In genomic region chr11:95631301-95631700, GRCm38 (mm10) we compare ENCODE assay signal across 16 mouse cellular contexts. TPM values are rescaled to one million over a fixed set of nuclear protein-coding genes. Genes with fewer than 3 reads are reported as not detected.
DNase-seq lines count a peak whose midpoint lies in the region; ATAC-seq and TF ChIP-seq lines count a peak whose summit lies in the region.
"Had no signal": no experiment of that assay in that cellular context is flagged by ENCODE, and none has a peak within 500 bp of the region (broad histone marks: within the 10 kb centered on the region; RNA-seq: fewer than 3 reads in every experiment).

No protein-coding gene starts in this region.

- peak overlapping the region; percentile 51; the same call in 1 of the 2 replicates for H3K27ac ChIP-seq in kidney, embryonic 14.5 days (ENCODE audit: low read depth, low read length)
- H3K27ac ChIP-seq in midbrain, embryonic 10.5 days (replicated peaks), result peak overlapping the region; percentile 0; the same call in 1 of the 2 replicates
- H3K27ac ChIP-seq in midbrain, postnatal 0 days (ENCODE audit: low read depth, low read length), result no peak overlapping the region
- peak overlapping the region; percentile 79 for H3K27ac ChIP-seq in limb, embryonic 11.5 days (replicated peaks; ENCODE audit: low read depth, low read length)
- H3K27ac ChIP-seq: layer of hippocampus, adult 2 months; midbrain, embryonic 12.5 days had no signal

- no peak overlapping the region for H3K9ac ChIP-seq in kidney, embryonic 14.5 days (ENCODE audit: low read depth, low read length)
- no peak overlapping the region for H3K9ac ChIP-seq in midbrain, postnatal 0 days (replicated peaks; ENCODE audit: low read length, poor library complexity, severe bottlenecking)
- 0 out of 2 replicates have a peak overlapping the region, but pooled peaks have one; percentile 28 for H3K9ac ChIP-seq in limb, embryonic 11.5 days (ENCODE audit: low read length)
- H3K9ac ChIP-seq: midbrain, embryonic 12.5 days had no signal

- DNase-seq in kidney, postnatal 36 days, result no peak
- no peak for DNase-seq in midbrain, embryonic 10.5 days (ENCODE audit: low spot score)
- no peak for DNase-seq in midbrain, postnatal 0 days (ENCODE audit: low spot score)
- DNase-seq in limb, embryonic 11.5 days (ENCODE audit: low spot score), result peak; percentile 81
- DNase-seq in cerebellum, adult 18-20 months, result no peak
- DNase-seq in testis, postnatal 14 days (ENCODE audit: low spot score), result no peak
- no peak for DNase-seq in heart, adult 8-10 months (ENCODE audit: low spot score)
- DNase-seq: adrenal gland, postnatal 10 days; gastrocnemius, postnatal 25 days; thymus, adult 2 months had no signal

- peak; percentile 71 for ATAC-seq in kidney, embryonic 14.5 days (ENCODE audit: low FRiP score, low TSS enrichment)
- no peak for ATAC-seq in midbrain, postnatal 0 days (ENCODE audit: low FRiP score)
- peak; percentile 69 for ATAC-seq in limb, embryonic 11.5 days (ENCODE audit: insufficient number of reproducible peaks, low FRiP score, low TSS enrichment, low read depth)
- ATAC-seq: CD4-positive, CD25-positive, alpha-beta regulatory T cell, adult 4 months; forebrain, embryonic 14.5 days; Patski had no signal

- no peak for TF ChIP-seq CTCF in midbrain, postnatal 0 days (IDR thresholded peaks at IDR 0.05)

- H3K4me1 ChIP-seq in kidney, embryonic 14.5 days (ENCODE audit: control insufficient read depth, insufficient read depth, low read length), result peaks cover 26% of the 10 kb centered on the region
- peaks cover 45% of the 10 kb centered on the region for H3K4me1 ChIP-seq in midbrain, embryonic 10.5 days
- no peaks in the 10 kb centered on the region for H3K4me1 ChIP-seq in midbrain, postnatal 0 days (ENCODE audit: insufficient read depth, low read length)
- peaks cover 29% of the 10 kb centered on the region for H3K4me1 ChIP-seq in limb, embryonic 11.5 days (ENCODE audit: control insufficient read depth, insufficient read depth, low read length)

- H3K4me2 ChIP-seq in kidney, embryonic 14.5 days (replicated peaks; ENCODE audit: low read depth, low read length), result no peak overlapping the region
- no peak overlapping the region for H3K4me2 ChIP-seq in midbrain, postnatal 0 days (ENCODE audit: low read depth, low read length, poor library complexity, severe bottlenecking)
- H3K4me2 ChIP-seq in limb, embryonic 11.5 days (ENCODE audit: low read depth, severe bottlenecking), result 0 out of 2 replicates have a peak overlapping the region, but pooled peaks have one; percentile 2
- H3K4me2 ChIP-seq: midbrain, embryonic 12.5 days had no signal

- H3K27me3 ChIP-seq in kidney, embryonic 14.5 days (ENCODE audit: control insufficient read depth, insufficient read depth, low read length), result no peaks in the 10 kb centered on the region
- peaks cover 41% of the 10 kb centered on the region for H3K27me3 ChIP-seq in midbrain, embryonic 10.5 days (ENCODE audit: low read depth, poor library complexity, severe bottlenecking)
- no peaks in the 10 kb centered on the region for H3K27me3 ChIP-seq in midbrain, postnatal 0 days (ENCODE audit: insufficient read depth, low read length)
- no peaks in the 10 kb centered on the region for H3K27me3 ChIP-seq in limb, embryonic 11.5 days (ENCODE audit: control insufficient read depth, insufficient read depth, low read length)

- no peaks in the 10 kb centered on the region for H3K36me3 ChIP-seq in kidney, embryonic 14.5 days (ENCODE audit: control insufficient read depth, insufficient read depth, low read length)
- no peaks in the 10 kb centered on the region for H3K36me3 ChIP-seq in midbrain, embryonic 10.5 days
- no peaks in the 10 kb centered on the region for H3K36me3 ChIP-seq in midbrain, postnatal 0 days (ENCODE audit: insufficient read depth, low read length)
- no peaks in the 10 kb centered on the region for H3K36me3 ChIP-seq in limb, embryonic 11.5 days (ENCODE audit: control insufficient read depth, insufficient read depth, low read length)
- H3K36me3 ChIP-seq: midbrain, embryonic 12.5 days had no signal

- no peak overlapping the region for H3K4me3 ChIP-seq in kidney, embryonic 14.5 days (ENCODE audit: low read length)
- H3K4me3 ChIP-seq in midbrain, embryonic 10.5 days, result no peak overlapping the region
- H3K4me3 ChIP-seq in midbrain, postnatal 0 days (ENCODE audit: low read depth, low read length), result no peak overlapping the region
- H3K4me3 ChIP-seq in limb, embryonic 11.5 days (ENCODE audit: low read depth, low read length), result no peak overlapping the region
- H3K4me3 ChIP-seq: layer of hippocampus, adult 2 months; midbrain, embryonic 12.5 days had no signal

- 24% methylated on average over 4 of the region's 4 CpGs for WGBS in kidney, embryonic 14.5 days
- WGBS in midbrain, embryonic 10.5 days, result 63% methylated on average over 4 of the region's 4 CpGs
- 66% methylated on average over 4 of the region's 4 CpGs for WGBS in midbrain, postnatal 0 days
- WGBS in limb, embryonic 11.5 days, result 23% methylated on average over 4 of the region's 4 CpGs

- no peaks in the 10 kb centered on the region for H3K9me3 ChIP-seq in kidney, embryonic 14.5 days (ENCODE audit: control insufficient read depth, low read length)
- H3K9me3 ChIP-seq in midbrain, embryonic 10.5 days (replicated peaks), result no peaks in the 10 kb centered on the region
- no peaks in the 10 kb centered on the region for H3K9me3 ChIP-seq in midbrain, postnatal 0 days (ENCODE audit: low read length)
- no peaks in the 10 kb centered on the region for H3K9me3 ChIP-seq in limb, embryonic 11.5 days (ENCODE audit: control insufficient read depth, low read length)
- H3K9me3 ChIP-seq: midbrain, embryonic 12.5 days had no signal

RNA-seq across cellular contexts. Expression of gene Phb, which starts 35.5 kb away (rescaled TPM):
- 261 and 268 TPM in 2 replicates for polyA plus RNA-seq in kidney, embryonic 14.5 days (2014; fragmentation: Nextera tagmentation; extraction: Ambion mirVana)
- polyA plus RNA-seq in midbrain, embryonic 10.5 days (2016; fragmentation: Nextera tagmentation; extraction: Ambion mirVana), result 227 and 251 TPM in 2 replicates
- total RNA-seq in midbrain, postnatal 0 days (2014; rRNA removed), result 132 and 137 TPM in 2 replicates
- polyA plus RNA-seq in midbrain, postnatal 0 days (2015; fragmentation: Nextera tagmentation; extraction: Ambion mirVana), result 207 and 222 TPM in 2 replicates
- polyA plus RNA-seq in limb, embryonic 11.5 days (2014; fragmentation: Nextera tagmentation; extraction: Ambion mirVana), result 240 and 256 TPM in 2 replicates
- 100 to 1,000 TPM; 379 to 441 (median 399) TPM for total RNA-seq in heart, adult 8-10 months (2022)

RNA-seq across cellular contexts. Expression of gene Ngfr, which starts 43.8 kb away (rescaled TPM):
- polyA plus RNA-seq in kidney, embryonic 14.5 days (2014; fragmentation: Nextera tagmentation; extraction: Ambion mirVana), result 16.8 and 23.4 TPM in 2 replicates
- 17.9 and 22.5 TPM in 2 replicates for polyA plus RNA-seq in midbrain, embryonic 10.5 days (2016; fragmentation: Nextera tagmentation; extraction: Ambion mirVana)
- total RNA-seq in midbrain, postnatal 0 days (2014; rRNA removed), result 11.1 and 16.9 TPM in 2 replicates
- polyA plus RNA-seq in midbrain, postnatal 0 days (2015; fragmentation: Nextera tagmentation; extraction: Ambion mirVana), result 5.1 and 5.2 TPM in 2 replicates
- polyA plus RNA-seq in limb, embryonic 11.5 days (2014; fragmentation: Nextera tagmentation; extraction: Ambion mirVana), result 12.4 and 13.4 TPM in 2 replicates
- under 1 TPM; 0.29 to 0.52 (median 0.47) TPM for total RNA-seq in heart, adult 8-10 months (2022)
- polyA plus RNA-seq: CD4-positive, CD25-positive, alpha-beta regulatory T cell, adult 4 months had no signal
